Mouse (Mus musculus): ENCODE measurements around the gene Pla2g7. TPM values are rescaled to one million over a fixed set of nuclear protein-coding genes. Genes with fewer than 3 reads are reported as not detected.

Pla2g7 gene
- polyA plus RNA-seq, 1 experiment, result 55.9 TPM

GRCm38 (mm10) chr17:43649641-43650436, 81.9 kb downstream of the Pla2g7 start:
- no peak for DNase-seq (ENCODE audit: low spot score)

- DNase-seq (ENCODE audit: low spot score), result no peak
These were observed 83.6 kb downstream of the Pla2g7 start for GRCm38 (mm10) chr17:43651314-43652046.

Other genes with a start within 250 kb of the Pla2g7 start
- 18.7 and 26.3 TPM in 2 replicates for gene Adgrf5, start 207.6 kb upstream of the Pla2g7 start, polyA plus RNA-seq (2012; rRNA removed)
- gene Mep1a, start 65.3 kb upstream of the Pla2g7 start, polyA plus RNA-seq (2012; rRNA removed), result not detected in 2 replicates
- gene Ankrd66, start 24.5 kb upstream of the Pla2g7 start, polyA plus RNA-seq (2012; rRNA removed), result 0.21 TPM in 2 replicates
- 0.14 and 0.38 TPM in 2 replicates for gene Tdrd6, start 62.2 kb downstream of the Pla2g7 start, polyA plus RNA-seq (2012; rRNA removed)
- 11.2 and 12.3 TPM in 2 replicates for gene Slc25a27, start 99.1 kb downstream of the Pla2g7 start, polyA plus RNA-seq (2012; rRNA removed)
- 9.9 and 10.5 TPM in 2 replicates for gene Cyp39a1, start 99.3 kb downstream of the Pla2g7 start, polyA plus RNA-seq (2012; rRNA removed)
- gene Rcan2, start 233.3 kb downstream of the Pla2g7 start, polyA plus RNA-seq (2012; rRNA removed), result 10.2 and 14.4 TPM in 2 replicates